Mouse (Mus musculus): ENCODE data around the gene Pbdc1. TPM values are rescaled to one million over a fixed set of nuclear protein-coding genes. Genes with fewer than 3 reads are reported as not detected.

Gene Pbdc1
- polyA plus RNA-seq (2012; fragmentation: generic; extraction: Trizol), result 13.3 TPM

DNA sequence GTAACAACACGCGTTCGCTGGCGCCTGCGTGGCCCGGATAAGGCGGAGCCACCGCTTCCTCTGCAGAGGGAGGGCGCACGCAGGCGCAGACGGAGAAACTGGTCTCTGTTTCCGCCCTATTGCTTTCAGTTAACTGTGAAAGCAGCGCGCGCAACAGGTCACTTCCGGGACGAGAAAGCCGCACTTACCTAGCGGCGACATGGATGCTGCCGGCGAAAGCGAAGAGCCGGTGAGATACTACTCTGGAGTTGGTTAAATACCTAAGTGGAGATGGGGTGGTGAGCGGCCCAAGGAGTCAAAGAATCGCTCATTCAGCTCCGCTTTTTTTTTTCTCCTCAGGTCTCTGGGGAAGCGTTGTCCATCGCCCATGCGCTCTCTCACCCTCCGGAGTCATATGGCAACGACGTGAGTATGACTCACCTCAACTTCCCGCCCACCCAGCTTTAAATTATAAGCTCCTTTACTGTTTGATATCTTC is at the start of gene Pbdc1:
Pbdc1 (plus strand) TSS at position 142 of the 478 bp plus-strand sequence.
- peak within 1 kb of the TSS; percentile 81 for H3K4me2 ChIP-seq (ENCODE audit: low read depth)
- H3K27me3 ChIP-seq (ENCODE audit: control insufficient read depth, insufficient read depth, insufficient read length), result no peaks in the 10 kb centered on the region
- peak within 1 kb of the TSS; percentile 72 for H3K4me3 ChIP-seq
- H3ac ChIP-seq (ENCODE audit: control insufficient read depth, insufficient read length), result no peak within 1 kb of the TSS
- peaks cover 17% of the 10 kb centered on the region for H3K36me3 ChIP-seq (ENCODE audit: control insufficient read depth, insufficient read depth)
- TF ChIP-seq REST (IDR thresholded peaks at IDR 0.05; ENCODE audit: insufficient read depth, insufficient read length), result no peak
- TF ChIP-seq POLR2A (IDR thresholded peaks at IDR 0.05; ENCODE audit: insufficient read length, low read depth), result peak; percentile 51
- peak; percentile 43 for TF ChIP-seq POLR2AphosphoS2 (IDR thresholded peaks at IDR 0.05; ENCODE audit: insufficient read length, low read depth)
- TF ChIP-seq USF1 (IDR thresholded peaks at IDR 0.05; ENCODE audit: low read depth), result peak; percentile 62
- TF ChIP-seq E2F4 (IDR thresholded peaks at IDR 0.05; ENCODE audit: insufficient read depth), result peak; percentile 59
- TF ChIP-seq MYOG (IDR thresholded peaks at IDR 0.05; ENCODE audit: control insufficient read depth in 1 of 3, insufficient read depth in 1 of 3, insufficient read length in 2 of 3, low read depth in 2 of 3), result no peak
- TF ChIP-seq TCF12 (IDR thresholded peaks at IDR 0.05; ENCODE audit: insufficient read depth, poor library complexity, severe bottlenecking), result no peak
- TF ChIP-seq MYOD1 (IDR thresholded peaks at IDR 0.05; ENCODE audit: control insufficient read depth in 1 of 3, insufficient read length in 2 of 3, low read depth in 2 of 3), result no peak
- TF ChIP-seq SRF (IDR thresholded peaks at IDR 0.05; ENCODE audit: control insufficient read depth, insufficient read length, low read depth), result no peak
- TF ChIP-seq MAX (IDR thresholded peaks at IDR 0.05; ENCODE audit: low read depth), result no peak
- TF ChIP-seq CEBPB (IDR thresholded peaks at IDR 0.05; ENCODE audit: insufficient read depth, poor library complexity, severe bottlenecking), result no peak
- no peak for TF ChIP-seq TCF3 (IDR thresholded peaks at IDR 0.05; ENCODE audit: insufficient read length, low read depth)
- peaks cover 7% of the 10 kb centered on the region for H3K79me2 ChIP-seq (ENCODE audit: control insufficient read depth, insufficient read depth)

DNA sequence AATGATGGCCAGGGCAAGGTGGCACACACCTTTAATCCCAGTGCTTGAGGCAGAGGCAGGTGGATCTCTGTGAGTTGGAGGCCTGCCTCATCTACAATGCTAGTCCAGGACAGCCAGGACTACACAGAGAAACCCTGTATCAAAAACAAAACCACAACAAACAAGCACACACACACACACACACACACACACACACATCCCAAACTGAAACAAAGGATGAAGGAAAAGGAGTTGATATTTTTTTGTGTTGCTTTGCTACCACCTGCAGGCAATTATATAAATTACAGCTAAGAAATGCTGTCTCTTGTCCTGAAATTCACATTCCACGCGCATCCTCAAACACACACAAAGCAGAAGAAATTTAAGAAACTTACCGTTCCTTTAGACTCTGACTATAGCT is 41.9 kb upstream of the Pbdc1 start:
- TF ChIP-seq POLR2AphosphoS2 (IDR thresholded peaks at IDR 0.05; ENCODE audit: insufficient read length, low read depth), result no peak
- TF ChIP-seq MYOG (IDR thresholded peaks at IDR 0.05; ENCODE audit: control insufficient read depth in 1 of 3, insufficient read depth in 1 of 3, insufficient read length in 2 of 3, low read depth in 2 of 3), result no peak
- no peak for TF ChIP-seq TCF3 (IDR thresholded peaks at IDR 0.05; ENCODE audit: insufficient read length, low read depth)
- TF ChIP-seq MYOD1 (IDR thresholded peaks at IDR 0.05; ENCODE audit: control insufficient read depth in 1 of 3, insufficient read length in 2 of 3, low read depth in 2 of 3), result no peak
- no peak for TF ChIP-seq USF1 (IDR thresholded peaks at IDR 0.05; ENCODE audit: low read depth)
- no peak for TF ChIP-seq TCF12 (IDR thresholded peaks at IDR 0.05; ENCODE audit: insufficient read depth, poor library complexity, severe bottlenecking)
- no peak for TF ChIP-seq CEBPB (IDR thresholded peaks at IDR 0.05; ENCODE audit: insufficient read depth, poor library complexity, severe bottlenecking)
- TF ChIP-seq REST (IDR thresholded peaks at IDR 0.05; ENCODE audit: insufficient read depth, insufficient read length), result no peak
- TF ChIP-seq E2F4 (IDR thresholded peaks at IDR 0.05; ENCODE audit: insufficient read depth), result no peak
- TF ChIP-seq SRF (IDR thresholded peaks at IDR 0.05; ENCODE audit: control insufficient read depth, insufficient read length, low read depth), result no peak
- no peak for TF ChIP-seq POLR2A (IDR thresholded peaks at IDR 0.05; ENCODE audit: insufficient read length, low read depth)
- TF ChIP-seq MAX (IDR thresholded peaks at IDR 0.05; ENCODE audit: low read depth), result no peak
- H3K79me2 ChIP-seq (ENCODE audit: control insufficient read depth, insufficient read depth), result no peaks in the 10 kb centered on the region

DNA sequence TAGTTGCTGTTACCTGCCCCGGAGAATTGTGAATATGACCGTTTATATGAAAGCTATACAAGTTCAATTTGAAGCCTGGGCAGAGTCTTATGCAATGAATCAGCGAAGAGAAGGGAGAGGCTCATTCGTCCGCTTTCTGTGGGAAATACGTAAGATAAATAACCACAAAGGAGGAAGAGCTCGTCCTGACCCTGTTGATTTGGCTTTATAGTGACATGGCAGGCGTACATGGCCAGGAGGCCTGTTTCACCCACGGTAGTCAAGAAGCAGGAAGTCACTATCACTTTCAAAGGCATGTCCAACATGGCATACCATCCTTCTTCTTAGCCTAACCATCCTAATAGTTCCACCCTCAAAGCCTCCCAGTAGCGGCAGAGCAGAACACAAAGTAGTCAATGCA is 15.3 kb upstream of the Pbdc1 start:
- peaks cover 17% of the 10 kb centered on the region for H3K36me3 ChIP-seq (ENCODE audit: control insufficient read depth, insufficient read depth)
- no peak overlapping the region for H3K4me3 ChIP-seq
- H3K4me2 ChIP-seq (ENCODE audit: low read depth), result no peak overlapping the region
- peaks cover 6% of the 10 kb centered on the region for H3K79me2 ChIP-seq (ENCODE audit: control insufficient read depth, insufficient read depth)
- H3ac ChIP-seq (ENCODE audit: control insufficient read depth, insufficient read length), result no peak overlapping the region
- TF ChIP-seq POLR2AphosphoS2 (IDR thresholded peaks at IDR 0.05; ENCODE audit: insufficient read length, low read depth), result no peak
- no peak for TF ChIP-seq TCF3 (IDR thresholded peaks at IDR 0.05; ENCODE audit: insufficient read length, low read depth)
- no peak for TF ChIP-seq TCF12 (IDR thresholded peaks at IDR 0.05; ENCODE audit: insufficient read depth, poor library complexity, severe bottlenecking)
- no peak for TF ChIP-seq MYOG (IDR thresholded peaks at IDR 0.05; ENCODE audit: control insufficient read depth in 1 of 3, insufficient read depth in 1 of 3, insufficient read length in 2 of 3, low read depth in 2 of 3)
- no peaks in the 10 kb centered on the region for H3K27me3 ChIP-seq (ENCODE audit: control insufficient read depth, insufficient read depth, insufficient read length)

More for the DNA sequence above, 41.9 kb upstream of the Pbdc1 start:
- H3ac ChIP-seq (ENCODE audit: control insufficient read depth, insufficient read length), result no peak overlapping the region
- no peak overlapping the region for H3K4me2 ChIP-seq (ENCODE audit: low read depth)
- no peak overlapping the region for H3K4me3 ChIP-seq
- no peaks in the 10 kb centered on the region for H3K27me3 ChIP-seq (ENCODE audit: control insufficient read depth, insufficient read depth, insufficient read length)
- peaks cover 4% of the 10 kb centered on the region for H3K36me3 ChIP-seq (ENCODE audit: control insufficient read depth, insufficient read depth)

DNA sequence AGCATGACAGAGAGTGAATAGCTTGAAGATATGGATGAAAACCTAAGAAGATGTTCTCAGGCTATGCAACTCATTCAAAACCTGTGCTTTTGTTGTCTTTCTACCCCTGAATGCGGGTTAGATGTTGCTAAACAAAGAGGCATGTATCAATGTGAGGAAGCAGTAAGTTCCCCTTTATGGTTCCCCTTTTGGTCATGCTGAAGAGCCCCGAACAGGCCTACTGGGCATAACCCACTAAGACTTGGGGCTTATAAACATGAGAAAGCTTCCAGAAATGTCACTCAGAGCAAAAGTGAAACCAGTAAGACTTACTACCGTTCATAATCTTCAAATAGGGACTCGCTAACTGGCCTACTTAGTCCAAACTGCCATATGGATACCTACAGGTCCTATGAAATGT is 14.8 kb upstream of the Pbdc1 start:
- no peak for TF ChIP-seq TCF12 (IDR thresholded peaks at IDR 0.05; ENCODE audit: insufficient read depth, poor library complexity, severe bottlenecking)
- no peak for TF ChIP-seq MYOG (IDR thresholded peaks at IDR 0.05; ENCODE audit: control insufficient read depth in 1 of 3, insufficient read depth in 1 of 3, insufficient read length in 2 of 3, low read depth in 2 of 3)
- no peak for TF ChIP-seq E2F4 (IDR thresholded peaks at IDR 0.05; ENCODE audit: insufficient read depth)
- TF ChIP-seq POLR2A (IDR thresholded peaks at IDR 0.05; ENCODE audit: insufficient read length, low read depth), result no peak

More for the DNA sequence above, 14.8 kb upstream of the Pbdc1 start:
- Histone ChIP-seq H3ac (ENCODE audit: control insufficient read depth, insufficient read length) (no peak overlapping the region), H3K4me2 (ENCODE audit: low read depth) (no peak overlapping the region), H3K4me3 (no peak overlapping the region), H3K79me2 (ENCODE audit: control insufficient read depth, insufficient read depth) (peaks cover 9% of the 10 kb centered on the region), H3K36me3 (ENCODE audit: control insufficient read depth, insufficient read depth) (peaks cover 17% of the 10 kb centered on the region), H3K27me3 (ENCODE audit: control insufficient read depth, insufficient read depth, insufficient read length) (no peaks in the 10 kb centered on the region)

Data from myocyte (in vitro differentiated cells).